Mouse (Mus musculus): ENCODE measurements around the gene Gdf15.

DNA sequence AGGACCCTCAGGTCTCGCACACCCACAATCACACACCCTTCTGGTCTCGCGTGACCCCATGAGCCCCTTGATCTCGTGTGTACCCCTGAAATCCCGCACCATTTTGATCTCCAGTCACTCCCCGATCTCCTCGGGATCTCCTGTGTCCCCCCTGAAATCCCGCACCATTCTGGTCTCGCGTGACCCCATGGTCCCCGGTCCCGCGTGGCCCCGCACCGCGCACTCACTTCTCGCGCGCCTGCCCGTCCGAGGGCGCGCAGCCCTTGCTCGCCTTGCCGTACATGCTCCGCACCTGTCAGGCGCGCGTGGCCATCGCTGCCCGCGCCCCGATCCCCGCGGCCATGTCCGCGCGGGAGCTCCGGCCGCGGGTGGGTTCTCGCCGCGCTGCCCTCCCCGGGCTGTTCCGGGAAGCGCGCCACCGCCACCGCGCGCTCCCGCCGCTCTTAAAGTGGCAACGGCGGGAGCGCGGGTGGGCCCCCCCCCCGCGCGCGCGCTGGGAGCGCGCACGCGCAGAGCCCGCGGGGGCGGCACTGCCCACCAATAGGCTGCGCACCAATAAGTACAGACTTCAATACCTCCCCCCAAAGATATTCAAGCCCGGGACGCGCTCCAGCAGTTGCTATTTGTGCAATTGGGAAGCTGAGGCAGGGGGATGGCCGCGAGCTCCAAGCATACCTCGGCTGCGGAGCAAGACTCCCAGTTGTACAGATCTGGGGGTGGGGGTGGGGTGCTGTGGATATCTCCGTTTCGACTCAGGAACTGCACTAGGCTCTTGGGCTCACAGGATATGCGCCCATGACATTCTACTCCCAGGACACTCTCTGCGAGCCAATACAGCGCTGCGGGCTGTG lies 24.1 kb downstream of the Gdf15 start:
- TF ChIP-seq CTCF (IDR thresholded peaks at IDR 0.05; ENCODE audit: low read depth, low read length), result no peak
- TF ChIP-seq POLR2AphosphoS5 (IDR thresholded peaks at IDR 0.05; ENCODE audit: insufficient replicate concordance, low read depth, low read length), result no peak
- no peak for TF ChIP-seq GATA1 (IDR thresholded peaks at IDR 0.05; ENCODE audit: borderline replicate concordance, low read length)
- TF ChIP-seq TAL1 (conservative IDR thresholded peaks at IDR 0.05; ENCODE audit: low read depth, low read length), result no peak

Data from G1E (cell line).